Mouse (Mus musculus): ENCODE data around the gene Arhgdia. TPM values are rescaled to one million over a fixed set of nuclear protein-coding genes. Genes with fewer than 3 reads are reported as not detected.

The Arhgdia gene
- polyA plus RNA-seq (2014; fragmentation: Nextera tagmentation; extraction: Ambion mirVana), result 435 and 490 TPM in 2 replicates

- Histone ChIP-seq H3K9ac (peak within 1 kb of the TSS; percentile 80), H3K27me3 (ENCODE audit: control insufficient read depth, insufficient read depth, low read length) (no peaks in the 10 kb centered on the region), H3K27ac (peak within 1 kb of the TSS; percentile 94), H3K9me3 (ENCODE audit: control insufficient read depth, low read length) (no peaks in the 10 kb centered on the region), H3K4me3 (replicated peaks; ENCODE audit: low read length) (peak within 1 kb of the TSS; percentile 87), H3K4me2 (replicated peaks) (peak within 1 kb of the TSS; percentile 91), H3K4me1 (replicated peaks; ENCODE audit: control insufficient read depth, insufficient read depth, low read length) (peaks cover 18% of the 10 kb centered on the region), H3K36me3 (replicated peaks; ENCODE audit: control insufficient read depth, insufficient read depth) (peaks cover 56% of the 10 kb centered on the region)
- 4% methylated on average over 67 of the region's 75 CpGs for WGBS
- DNase-seq (ENCODE audit: low spot score) (peak; percentile 89), ATAC-seq (ENCODE audit: low FRiP score) (peak; percentile 65)
Observed at GRCm38 (mm10) chr11:120581490-120582267, at the start of gene Arhgdia. Gene Arhgdia, minus strand, starts transcription at chr11:120581624.

- Histone ChIP-seq H3K9ac (peak overlapping the region; percentile 36; the same call in 1 of the 2 replicates), H3K36me3 (replicated peaks; ENCODE audit: control insufficient read depth, insufficient read depth) (peaks cover 27% of the 10 kb centered on the region), H3K4me1 (replicated peaks; ENCODE audit: control insufficient read depth, insufficient read depth, low read length) (peaks cover 35% of the 10 kb centered on the region), H3K27ac (peak overlapping the region; percentile 51), H3K4me3 (replicated peaks; ENCODE audit: low read length) (no peak overlapping the region), H3K27me3 (ENCODE audit: control insufficient read depth, insufficient read depth, low read length) (no peaks in the 10 kb centered on the region), H3K9me3 (ENCODE audit: control insufficient read depth, low read length) (no peaks in the 10 kb centered on the region), H3K4me2 (replicated peaks) (peak overlapping the region; percentile 35)
- ATAC-seq (ENCODE audit: low FRiP score), result no peak
- no peak for DNase-seq (ENCODE audit: low spot score)
- WGBS, result 37% methylated on average over 5 of the region's 5 CpGs
Observed at GRCm38 (mm10) chr11:120630401-120630871, 49.0 kb upstream of the Arhgdia start.

- ATAC-seq (ENCODE audit: low FRiP score) (no peak), DNase-seq (ENCODE audit: low spot score) (no peak)
- 36% methylated on average over 7 of the region's 7 CpGs for WGBS
- H3K36me3 ChIP-seq (replicated peaks; ENCODE audit: control insufficient read depth, insufficient read depth), result peaks cover 27% of the 10 kb centered on the region
- no peaks in the 10 kb centered on the region for H3K27me3 ChIP-seq (ENCODE audit: control insufficient read depth, insufficient read depth, low read length)
- peak overlapping the region; percentile 35; the same call in 1 of the 2 replicates for H3K4me2 ChIP-seq (replicated peaks)
- no peak overlapping the region for H3K4me3 ChIP-seq (replicated peaks; ENCODE audit: low read length)
- peaks cover 40% of the 10 kb centered on the region for H3K4me1 ChIP-seq (replicated peaks; ENCODE audit: control insufficient read depth, insufficient read depth, low read length)
- H3K9me3 ChIP-seq (ENCODE audit: control insufficient read depth, low read length), result no peaks in the 10 kb centered on the region
- peak overlapping the region; percentile 36; the same call in 1 of the 2 replicates for H3K9ac ChIP-seq
- H3K27ac ChIP-seq, result peak overlapping the region; percentile 51
Observed at GRCm38 (mm10) chr11:120629911-120630310, 48.5 kb upstream of the Arhgdia start.

- Histone ChIP-seq H3K4me3 (replicated peaks; ENCODE audit: low read length) (no peak overlapping the region), H3K27ac (no peak overlapping the region), H3K4me1 (replicated peaks; ENCODE audit: control insufficient read depth, insufficient read depth, low read length) (peaks cover 41% of the 10 kb centered on the region), H3K27me3 (ENCODE audit: control insufficient read depth, insufficient read depth, low read length) (no peaks in the 10 kb centered on the region), H3K36me3 (replicated peaks; ENCODE audit: control insufficient read depth, insufficient read depth) (peaks cover 27% of the 10 kb centered on the region), H3K9me3 (ENCODE audit: control insufficient read depth, low read length) (no peaks in the 10 kb centered on the region), H3K4me2 (replicated peaks) (no peak overlapping the region), H3K9ac (no peak overlapping the region)
- DNase-seq (ENCODE audit: low spot score), result no peak
- no peak for ATAC-seq (ENCODE audit: low FRiP score)
- WGBS, result 75% methylated on average over 23 of the region's 23 CpGs
Observed at GRCm38 (mm10) chr11:120629341-120629730, 47.9 kb upstream of the Arhgdia start.

GRCm38 (mm10) chr11:120628601-120629340, 47.3 kb upstream of the Arhgdia start:
- H3K4me2 ChIP-seq (replicated peaks), result no peak overlapping the region
- DNase-seq (ENCODE audit: low spot score) (no peak), ATAC-seq (ENCODE audit: low FRiP score) (no peak)
- peaks cover 47% of the 10 kb centered on the region for H3K4me1 ChIP-seq (replicated peaks; ENCODE audit: control insufficient read depth, insufficient read depth, low read length)
- H3K9ac ChIP-seq, result no peak overlapping the region
- H3K36me3 ChIP-seq (replicated peaks; ENCODE audit: control insufficient read depth, insufficient read depth), result peaks cover 27% of the 10 kb centered on the region
- H3K4me3 ChIP-seq (replicated peaks; ENCODE audit: low read length), result no peak overlapping the region
- H3K27me3 ChIP-seq (ENCODE audit: control insufficient read depth, insufficient read depth, low read length), result no peaks in the 10 kb centered on the region
- H3K9me3 ChIP-seq (ENCODE audit: control insufficient read depth, low read length), result no peaks in the 10 kb centered on the region
- 93% methylated on average over 23 of the region's 23 CpGs for WGBS
- no peak overlapping the region for H3K27ac ChIP-seq

GRCm38 (mm10) chr11:120627468-120628300, 46.3 kb upstream of the Arhgdia start:
- Histone ChIP-seq H3K9ac (no peak overlapping the region), H3K27me3 (ENCODE audit: control insufficient read depth, insufficient read depth, low read length) (no peaks in the 10 kb centered on the region), H3K4me2 (replicated peaks) (no peak overlapping the region), H3K36me3 (replicated peaks; ENCODE audit: control insufficient read depth, insufficient read depth) (peaks cover 35% of the 10 kb centered on the region), H3K9me3 (ENCODE audit: control insufficient read depth, low read length) (no peaks in the 10 kb centered on the region), H3K4me3 (replicated peaks; ENCODE audit: low read length) (no peak overlapping the region), H3K4me1 (replicated peaks; ENCODE audit: control insufficient read depth, insufficient read depth, low read length) (peaks cover 52% of the 10 kb centered on the region), H3K27ac (no peak overlapping the region)
- 84% methylated on average over 22 of the region's 22 CpGs for WGBS
- no peak for DNase-seq (ENCODE audit: low spot score)
- no peak for ATAC-seq (ENCODE audit: low FRiP score)

GRCm38 (mm10) chr11:120626785-120627467, 45.5 kb upstream of the Arhgdia start:
- Histone ChIP-seq H3K27me3 (ENCODE audit: control insufficient read depth, insufficient read depth, low read length) (no peaks in the 10 kb centered on the region), H3K36me3 (replicated peaks; ENCODE audit: control insufficient read depth, insufficient read depth) (peaks cover 41% of the 10 kb centered on the region), H3K27ac (no peak overlapping the region), H3K9me3 (ENCODE audit: control insufficient read depth, low read length) (no peaks in the 10 kb centered on the region), H3K9ac (no peak overlapping the region), H3K4me2 (replicated peaks) (no peak overlapping the region), H3K4me1 (replicated peaks; ENCODE audit: control insufficient read depth, insufficient read depth, low read length) (peaks cover 46% of the 10 kb centered on the region), H3K4me3 (replicated peaks; ENCODE audit: low read length) (no peak overlapping the region)
- no peak for DNase-seq (ENCODE audit: low spot score)
- 93% methylated on average over 11 of the region's 11 CpGs for WGBS
- no peak for ATAC-seq (ENCODE audit: low FRiP score)

- Histone ChIP-seq H3K27me3 (ENCODE audit: control insufficient read depth, insufficient read depth, low read length) (no peaks in the 10 kb centered on the region), H3K4me3 (replicated peaks; ENCODE audit: low read length) (peak within 1 kb of the TSS; percentile 76), H3K9me3 (ENCODE audit: control insufficient read depth, low read length) (no peaks in the 10 kb centered on the region), H3K4me2 (replicated peaks) (peak within 1 kb of the TSS; percentile 95), H3K4me1 (replicated peaks; ENCODE audit: control insufficient read depth, insufficient read depth, low read length) (peaks cover 31% of the 10 kb centered on the region), H3K9ac (peak within 1 kb of the TSS; percentile 69), H3K36me3 (replicated peaks; ENCODE audit: control insufficient read depth, insufficient read depth) (peaks cover 58% of the 10 kb centered on the region), H3K27ac (peak within 1 kb of the TSS; percentile 66)
- DNase-seq (ENCODE audit: low spot score) (no peak), ATAC-seq (ENCODE audit: low FRiP score) (peak; percentile 25; the same call in 1 of the 2 replicates)
- 19% methylated on average over 5 of the region's 5 CpGs for WGBS
Observed at GRCm38 (mm10) chr11:120625152-120625775, 43.8 kb upstream of the Arhgdia start, which contains the start of gene Sirt7. Gene Sirt7, minus strand, starts transcription at chr11:120625240.

Data from hindbrain, embryonic 14.5 days (tissue).